Mouse (Mus musculus) heart, postnatal 14 days (tissue): ENCODE measurements around the gene Tor1b. TPM values are rescaled to one million over a fixed set of nuclear protein-coding genes. Genes with fewer than 3 reads are reported as not detected.
A peak's percentile ranks its signal among the peaks of the same experiment; 100 is the strongest.
"Not testable (repeated sequence)": the region's sequence is repeated elsewhere in the genome, so short reads cannot be mapped to it uniquely, and the experiment has no call there.

Experiments
- DNase-seq, 2 experiments: peaks; one replicate each; pipeline ENCODE4 v3.0.0; 2021 to 2022
- intact Hi-C: fragments of 180-260 bp; cut with DNase I; formaldehyde crosslinking; loops from one replicate; pipeline ENCODE4 v1.15.1; 2025
- total RNA-seq, 2 experiments: library from RNA; stranded (reverse); gene quantifications; 2 replicates each; pipeline ENCODE4 v1.2.3; 2021

Tor1b gene
- total RNA-seq, 2 experiments from 2014 or later: 25.0 to 26.1 TPM

GRCm38 (mm10) chr2:30928893-30929482 lies 23.8 kb upstream of the Tor1b start:
- peak; percentile 24 to 39 for DNase-seq
- intact Hi-C loops: loop anchor here (5.0 kb wide), 1 partner anchor 132 kb away; no protein-coding TSS in a partner anchor

GRCm38 (mm10) chr2:30929483-30930045 lies 23.2 kb upstream of the Tor1b start, which contains the start of gene Ptges:
Gene Ptges, minus strand, starts transcription at chr2:30929863.
- DNase-seq: peak; percentile 72 to 74

GRCm38 (mm10) chr2:30930846-30931245 lies 21.9 kb upstream of the Tor1b start:
- intact Hi-C loops: loop anchor here (5.0 kb wide), 1 partner anchor 99 kb away; the partner anchor contains the start of genes Asb6 and Prrx2
- DNase-seq: not testable (repeated sequence)

More at GRCm38 (mm10) chr2:30929483-30930045, 23.2 kb upstream of the Tor1b start, which contains the start of gene Ptges:
- intact Hi-C loops: loop anchor here (5.0 kb wide), 2 partner anchors 97 to 132 kb away; partner anchors contain the start of genes Asb6 and Prrx2

DNA sequence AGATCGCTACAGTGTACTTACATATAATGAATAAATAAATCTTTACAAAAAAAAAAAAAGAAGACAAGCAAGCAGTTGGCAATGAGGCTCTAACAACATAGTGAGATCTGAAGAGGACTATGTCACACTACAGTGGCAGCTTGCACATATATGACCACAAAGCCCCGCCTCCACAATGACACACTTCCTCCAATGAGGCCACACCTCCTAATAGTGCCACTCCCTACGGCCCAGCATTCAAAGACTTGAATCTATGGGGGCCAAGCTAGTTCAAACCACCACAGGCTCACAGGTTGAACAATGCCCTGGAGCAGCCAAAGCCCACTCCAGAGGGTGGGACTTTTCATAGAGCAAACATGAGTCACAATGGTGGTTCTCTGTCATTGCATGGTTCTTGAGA lies 20.8 kb upstream of the Tor1b start:
- DNase-seq: no peak
- intact Hi-C loops: loop anchor here (5.0 kb wide), 1 partner anchor 100 kb away; the partner anchor contains the start of genes Asb6 and Prrx2

GRCm38 (mm10) chr2:30933032-30933431 lies 19.7 kb upstream of the Tor1b start:
- intact Hi-C loops: loop anchor here (5.0 kb wide), 1 partner anchor 101 kb away; the partner anchor contains the start of genes Asb6 and Prrx2
- DNase-seq: no peak

- intact Hi-C loops: loop anchor here (2.0 to 5.0 kb wide), 2 partner anchors 43 to 102 kb away; partner anchors contain the start of genes Asb6 and Prrx2
Measured at GRCm38 (mm10) chr2:30933917-30934450, 18.8 kb upstream of the Tor1b start.

DNA sequence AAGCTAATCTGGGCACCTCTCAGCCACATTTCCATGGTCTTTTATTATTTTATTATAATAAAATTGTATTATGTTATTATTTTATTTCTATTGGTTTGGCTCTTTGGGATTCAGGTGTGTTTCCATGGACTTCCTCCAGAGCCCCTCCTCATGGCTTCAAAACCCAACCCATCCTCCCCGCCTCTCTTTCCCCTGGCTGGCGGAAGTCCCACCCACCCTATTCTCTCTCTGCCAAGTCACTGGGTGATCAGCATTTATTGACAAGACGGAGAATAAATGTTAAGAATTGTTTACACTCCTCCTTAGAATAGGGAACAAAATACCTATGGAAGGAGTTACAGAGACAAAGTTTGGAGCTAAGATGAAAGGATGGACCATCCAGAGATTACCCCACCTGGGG lies 16.0 kb upstream of the Tor1b start:
- DNase-seq: no peak
- intact Hi-C loops: loop anchor here (5.0 kb wide), 1 partner anchor 500 kb away; no protein-coding TSS in a partner anchor

More at GRCm38 (mm10) chr2:30933917-30934450, 18.8 kb upstream of the Tor1b start:
- DNase-seq: peak; percentile 72 to 85

GRCm38 (mm10) chr2:30937731-30938130 lies 15.0 kb upstream of the Tor1b start:
- no peak for DNase-seq
- intact Hi-C loops: loop anchor here (5.0 kb wide), 1 partner anchor 500 kb away; no protein-coding TSS in a partner anchor

GRCm38 (mm10) chr2:30938574-30938991 lies 14.2 kb upstream of the Tor1b start:
- intact Hi-C loops: loop anchor here (5.0 kb wide), 1 partner anchor 501 kb away; no protein-coding TSS in a partner anchor
- DNase-seq: no peak

GRCm38 (mm10) chr2:30941586-30941985 lies 11.2 kb upstream of the Tor1b start:
- intact Hi-C loops: no loop called here

DNA sequence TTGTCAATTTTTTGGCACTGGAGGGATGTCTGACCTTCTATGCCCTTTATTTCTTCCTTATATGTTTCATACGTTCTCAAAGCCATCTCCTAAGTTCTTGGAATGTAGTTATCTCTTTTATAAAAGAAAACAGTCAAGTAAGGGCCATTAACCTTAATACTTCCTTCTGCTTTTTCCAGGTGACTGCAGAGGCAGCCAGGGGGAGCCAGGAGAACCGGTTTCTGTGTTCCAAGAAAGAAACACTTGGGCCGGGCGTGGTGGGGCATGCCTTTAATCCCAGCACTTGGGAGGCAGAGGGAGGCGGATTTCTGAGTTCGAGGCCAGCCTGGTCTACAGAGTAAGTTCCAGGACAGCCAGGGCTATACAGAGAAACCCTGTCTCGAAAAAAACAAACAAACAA lies 10.6 kb upstream of the Tor1b start:
- DNase-seq, intact Hi-C loops: not testable (repeated sequence)

More at GRCm38 (mm10) chr2:30941586-30941985, 11.2 kb upstream of the Tor1b start:
- no peak for DNase-seq

DNA sequence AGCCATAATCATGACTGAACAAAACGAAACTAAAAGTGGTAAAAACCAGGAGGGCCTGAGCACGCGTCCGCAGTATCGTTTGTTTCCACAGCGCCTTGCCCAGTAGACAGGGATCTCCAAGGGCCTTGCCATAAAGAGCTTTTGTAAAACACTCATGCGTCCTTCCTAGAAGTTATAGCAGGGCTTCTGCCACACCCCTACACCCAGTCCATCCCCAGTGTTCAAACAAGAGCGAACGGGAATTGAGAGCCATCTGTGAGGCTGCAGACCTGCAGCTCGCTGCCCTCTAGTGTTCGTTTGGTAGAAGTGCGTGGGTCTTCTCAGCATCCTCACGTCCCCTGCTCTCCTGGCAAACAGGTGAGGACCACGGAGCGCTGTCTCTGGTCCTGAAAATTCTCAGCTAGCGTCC lies 10.2 kb upstream of the Tor1b start:
- DNase-seq: peak; percentile 41 to 66
- intact Hi-C loops: no loop called here

DNA sequence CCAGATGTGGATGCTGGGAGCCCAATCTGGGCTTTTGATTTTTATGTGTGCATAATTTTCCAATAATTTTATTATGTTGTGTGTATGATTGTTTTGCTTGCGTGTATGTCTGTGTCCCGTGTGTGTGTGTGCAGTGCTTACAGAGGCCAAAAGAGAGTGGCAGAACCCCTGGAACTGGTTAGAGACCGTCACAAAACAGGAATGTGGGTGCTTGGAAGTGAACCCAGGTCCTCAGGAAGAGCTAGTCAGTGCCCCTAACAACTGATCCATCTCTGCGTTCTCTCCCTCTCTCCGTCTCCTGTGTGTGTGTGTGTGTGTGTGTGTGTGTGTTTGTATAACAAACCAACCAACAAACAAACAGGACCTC lies 319 bp upstream of the Tor1b start:
- intact Hi-C loops: no loop called here
- no peak for DNase-seq

DNA sequence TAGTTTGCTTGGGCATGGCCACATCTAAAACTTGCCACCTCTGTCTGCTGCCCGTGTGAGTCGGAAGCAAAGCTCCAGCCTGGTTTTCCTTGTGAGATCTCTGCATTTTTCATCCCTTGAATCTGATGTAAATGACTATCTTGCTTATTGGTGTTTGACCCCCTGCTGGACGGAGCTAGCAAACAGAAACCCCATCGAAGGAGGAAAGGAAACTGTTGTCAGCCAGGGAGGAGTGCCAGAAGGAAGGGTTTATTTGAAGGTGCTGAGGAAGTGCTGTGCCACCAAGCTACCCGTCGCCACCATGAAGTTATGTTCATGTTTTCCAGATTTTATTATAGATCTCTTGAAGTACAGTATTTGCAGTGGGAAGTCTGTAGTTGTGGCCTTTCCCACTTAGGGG lies 2.0 kb downstream of the Tor1b start:
- DNase-seq: no peak
- intact Hi-C loops: no loop called here

- intact Hi-C loops: no loop called here
- no peak for DNase-seq
Measured at GRCm38 (mm10) chr2:30957511-30957910, 4.8 kb downstream of the Tor1b start.

GRCm38 (mm10) chr2:30958726-30959125 lies 6.0 kb downstream of the Tor1b start:
- no peak for DNase-seq
- intact Hi-C loops: no loop called here

DNA sequence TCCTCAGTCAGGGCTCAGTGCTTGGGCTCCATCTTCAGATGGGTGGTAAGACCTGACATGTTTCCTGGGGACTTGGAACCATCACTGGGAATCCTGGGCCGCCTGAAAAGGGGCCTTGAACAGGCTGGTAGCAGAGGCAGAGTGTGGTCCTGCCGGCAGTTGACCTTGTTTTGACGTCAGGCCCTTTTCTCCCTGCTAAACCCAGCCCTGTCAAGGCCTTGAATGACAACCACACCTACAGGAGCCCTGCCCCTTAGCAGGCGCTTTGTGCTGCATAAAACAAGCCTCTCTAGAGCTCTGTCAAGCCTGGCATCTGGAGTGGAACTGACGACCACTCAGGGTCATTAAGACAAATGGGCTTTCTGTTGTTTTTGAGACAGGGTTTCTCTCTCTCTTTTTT lies 7.1 kb downstream of the Tor1b start:
- intact Hi-C loops: no loop called here
- DNase-seq: no peak

- intact Hi-C loops: no loop called here
- no peak for DNase-seq
Measured at GRCm38 (mm10) chr2:30962570-30963254, 10.0 kb downstream of the Tor1b start.

DNA sequence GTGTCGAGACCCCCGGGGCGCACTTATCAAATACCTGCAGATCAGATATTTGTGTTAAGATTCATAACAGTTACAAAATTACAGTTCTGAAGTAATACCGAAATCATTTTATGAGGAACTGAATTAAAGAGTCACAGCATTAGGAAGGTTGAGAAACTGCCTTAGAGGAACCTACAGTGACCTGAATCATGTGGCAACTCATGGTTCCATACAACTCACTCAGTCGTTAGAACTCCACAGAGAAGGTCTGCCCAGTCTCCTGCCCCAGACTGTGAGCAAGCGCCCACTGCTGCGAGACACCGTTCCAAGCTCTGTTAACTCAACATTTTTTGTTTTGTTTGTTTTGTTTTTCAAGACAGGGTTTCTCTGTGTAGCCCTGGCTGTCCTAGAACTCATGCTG lies 12.9 kb downstream of the Tor1b start:
- intact Hi-C loops: no loop called here

DNA sequence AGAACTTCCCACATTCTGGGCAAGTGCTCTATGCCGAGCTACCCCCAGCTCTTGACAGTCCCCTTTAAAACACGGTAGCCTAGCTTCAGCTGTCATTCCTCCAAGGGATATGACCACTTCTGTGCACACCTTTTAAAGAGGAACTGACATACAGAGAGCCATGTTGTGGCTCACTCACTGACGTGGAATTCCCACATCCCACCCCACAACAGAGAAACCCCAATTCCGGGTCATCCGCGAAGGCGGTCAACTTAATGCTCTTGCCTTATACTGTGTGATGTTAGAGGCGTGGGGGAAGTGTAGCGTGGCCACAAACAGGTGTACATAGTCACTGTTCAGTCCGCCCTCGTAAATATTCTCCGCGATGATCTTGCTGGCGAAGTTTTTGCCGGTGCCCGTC lies 14.1 kb downstream of the Tor1b start:
- no peak for DNase-seq
- intact Hi-C loops: no loop called here

More for the DNA sequence above, 12.9 kb downstream of the Tor1b start:
- no peak for DNase-seq
